Comparison of ENCODE assay signal across 26 mouse cellular contexts in the genomic region with DNA sequence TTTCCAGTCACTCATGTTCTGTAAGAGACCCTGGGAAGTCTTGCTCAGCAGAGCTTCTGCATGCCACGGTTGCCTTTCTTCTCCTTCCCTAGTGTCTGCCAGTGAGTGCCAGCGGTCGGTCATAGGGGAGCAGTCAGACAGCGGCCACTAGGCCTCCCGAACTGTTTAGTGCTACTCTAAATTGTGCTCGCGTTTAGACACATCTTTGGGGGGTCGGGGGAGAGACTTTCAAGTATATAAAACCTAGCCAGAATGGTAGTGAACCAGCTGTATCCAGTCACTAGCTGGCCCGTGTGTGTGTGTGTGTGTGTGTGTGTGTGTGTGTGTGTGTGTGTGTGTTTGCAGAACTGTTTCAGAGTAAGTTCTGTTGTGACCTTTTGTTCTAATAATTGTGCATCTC. TPM values are rescaled to one million over a fixed set of nuclear protein-coding genes. Genes with fewer than 3 reads are reported as not detected.
DNase-seq lines count a peak whose midpoint lies in the region; ATAC-seq and TF ChIP-seq lines count a peak whose summit lies in the region.
"Had no signal": no experiment of that assay in that cellular context is flagged by ENCODE, and none has a peak within 500 bp of the region (broad histone marks: within the 10 kb centered on the region; RNA-seq: fewer than 3 reads in every experiment).

No protein-coding gene starts in this region.

- no peak for TF ChIP-seq POLR2A in lung, adult 2 months (IDR thresholded peaks at IDR 0.05; ENCODE audit: borderline replicate concordance, extremely low read depth, low read depth, low read length)

- no peak for TF ChIP-seq EP300 in liver, postnatal 0 days (IDR thresholded peaks at IDR 0.05; ENCODE audit: low read depth)

- H3K4me2 ChIP-seq in liver, postnatal 0 days (ENCODE audit: low read depth, low read length), result no peak overlapping the region
- no peak overlapping the region for H3K4me2 ChIP-seq in liver, embryonic 11.5 days
- no peak overlapping the region for H3K4me2 ChIP-seq in lung, embryonic 16.5 days (ENCODE audit: low read depth, low read length)
- H3K4me2 ChIP-seq: forebrain, embryonic 13.5 days; heart, embryonic 13.5 days had no signal

- ATAC-seq in liver, postnatal 0 days, result 0 out of 2 replicates have a peak, but pooled peaks have one; percentile 22
- ATAC-seq in liver, embryonic 11.5 days (replicated peaks; ENCODE audit: low FRiP score), result no peak
- peak; percentile 81 for ATAC-seq in lung, embryonic 16.5 days (ENCODE audit: low read depth)
- ATAC-seq: CD4-positive, CD25-positive, alpha-beta regulatory T cell, adult 4 months; forebrain, embryonic 13.5 days; forebrain, embryonic 16.5 days had no signal

- H3K27ac ChIP-seq in liver, postnatal 0 days (ENCODE audit: low read depth), result no peak overlapping the region
- H3K27ac ChIP-seq in liver, embryonic 11.5 days (ENCODE audit: low read depth, low read length), result no peak overlapping the region
- peak overlapping the region; percentile 43; the same call in 1 of the 2 replicates for H3K27ac ChIP-seq in lung, embryonic 16.5 days (ENCODE audit: low read length)
- no peak overlapping the region for H3K27ac ChIP-seq in embryonic facial prominence, embryonic 10.5 days (replicated peaks)
- H3K27ac ChIP-seq: forebrain, embryonic 10.5 days; forebrain, embryonic 13.5 days; heart, adult 2 months; heart, embryonic 10.5 days; heart, embryonic 13.5 days had no signal

- H3K27me3 ChIP-seq in liver, postnatal 0 days (ENCODE audit: insufficient read depth, low read length), result no peaks in the 10 kb centered on the region
- H3K27me3 ChIP-seq in liver, embryonic 11.5 days (replicated peaks; ENCODE audit: control insufficient read depth, insufficient read depth, low read length), result no peaks in the 10 kb centered on the region
- H3K27me3 ChIP-seq in lung, embryonic 16.5 days (ENCODE audit: control insufficient read depth, insufficient read depth, low read depth, low read length), result no peaks in the 10 kb centered on the region
- no peaks in the 10 kb centered on the region for H3K27me3 ChIP-seq in embryonic facial prominence, embryonic 10.5 days (replicated peaks; ENCODE audit: low read depth, poor library complexity, severe bottlenecking)
- H3K27me3 ChIP-seq: forebrain, embryonic 13.5 days; heart, embryonic 13.5 days had no signal

- no peak overlapping the region for H3K9ac ChIP-seq in liver, postnatal 0 days (replicated peaks)
- H3K9ac ChIP-seq in liver, embryonic 11.5 days (ENCODE audit: low read depth, low read length), result no peak overlapping the region
- H3K9ac ChIP-seq in lung, embryonic 16.5 days (ENCODE audit: low read length), result no peak overlapping the region
- H3K9ac ChIP-seq: forebrain, embryonic 13.5 days; heart, embryonic 13.5 days had no signal

- H3K9me3 ChIP-seq in liver, postnatal 0 days (ENCODE audit: low read length), result no peaks in the 10 kb centered on the region
- no peaks in the 10 kb centered on the region for H3K9me3 ChIP-seq in liver, embryonic 11.5 days (ENCODE audit: control insufficient read depth, low read length)
- H3K9me3 ChIP-seq in lung, embryonic 16.5 days (ENCODE audit: control insufficient read depth, low read length), result no peaks in the 10 kb centered on the region
- H3K9me3 ChIP-seq in embryonic facial prominence, embryonic 10.5 days, result no peaks in the 10 kb centered on the region
- H3K9me3 ChIP-seq: forebrain, embryonic 10.5 days; forebrain, embryonic 13.5 days; heart, embryonic 10.5 days; heart, embryonic 13.5 days had no signal

- WGBS in liver, postnatal 0 days (ENCODE audit: insufficient replicate concordance), result 77% methylated on average over 9 of the region's 9 CpGs
- 73% methylated on average over 9 of the region's 9 CpGs for whole genome bisulfite sequencing in liver, embryonic 11.5 days
- 44% methylated on average over 9 of the region's 9 CpGs for WGBS in lung, embryonic 16.5 days
- 50% methylated on average over 9 of the region's 9 CpGs for WGBS in lung, adult 2 months
- 81% methylated on average over 9 of the region's 9 CpGs for WGBS in embryonic facial prominence, embryonic 10.5 days

- peaks cover 15% of the 10 kb centered on the region for H3K36me3 ChIP-seq in liver, postnatal 0 days (replicated peaks; ENCODE audit: insufficient read depth, low read length)
- H3K36me3 ChIP-seq in liver, embryonic 11.5 days (ENCODE audit: control insufficient read depth, insufficient read depth, low read length), result peaks cover 3% of the 10 kb centered on the region; the same call in 1 of the 2 replicates
- no peaks in the 10 kb centered on the region; the same call in 1 of the 2 replicates for H3K36me3 ChIP-seq in lung, embryonic 16.5 days (ENCODE audit: control insufficient read depth, insufficient read depth, low read length)
- H3K36me3 ChIP-seq in embryonic facial prominence, embryonic 10.5 days (replicated peaks), result peaks cover 27% of the 10 kb centered on the region

- peaks cover 15% of the 10 kb centered on the region for H3K4me1 ChIP-seq in liver, postnatal 0 days (ENCODE audit: insufficient read depth)
- peaks cover 10% of the 10 kb centered on the region for H3K4me1 ChIP-seq in liver, embryonic 11.5 days (replicated peaks; ENCODE audit: control insufficient read depth, insufficient read depth, low read length)
- H3K4me1 ChIP-seq in lung, embryonic 16.5 days (replicated peaks; ENCODE audit: control insufficient read depth, insufficient read depth, low read length), result peaks cover 10% of the 10 kb centered on the region; the same call in 1 of the 2 replicates
- H3K4me1 ChIP-seq in lung, adult 2 months (ENCODE audit: control insufficient read depth, insufficient read depth, low read length), result peaks cover 7% of the 10 kb centered on the region
- H3K4me1 ChIP-seq in embryonic facial prominence, embryonic 10.5 days, result peaks cover 24% of the 10 kb centered on the region

- no peak for TF ChIP-seq CTCF in liver, postnatal 0 days (IDR thresholded peaks at IDR 0.05; ENCODE audit: low read depth)
- no peak for TF ChIP-seq CTCF in lung, adult 2 months (IDR thresholded peaks at IDR 0.05; ENCODE audit: insufficient read depth, low read length)

- no peak for DNase-seq in liver, postnatal 0 days
- no peak for DNase-seq in liver, embryonic 11.5 days (ENCODE audit: low spot score)
- DNase-seq in lung, adult 2 months, result no peak
- peak; percentile 61 for DNase-seq in lung, postnatal 10 days
- DNase-seq in lung, postnatal 36 days, result peak; percentile 57
- DNase-seq in embryonic facial prominence, embryonic 10.5 days (ENCODE audit: low spot score), result no peak
- no peak for DNase-seq in right cerebral cortex, adult 2 months (ENCODE audit: low spot score in 2 of 2)
- DNase-seq: adrenal gland, adult 2 months; adrenal gland, postnatal 25 days; cerebellum, adult 11-12 months; cerebellum, adult 8-10 months; cerebellum, postnatal 10 days; cerebellum, postnatal 36 days; embryo, embryonic 11 days; gastrocnemius, postnatal 10 days; gastrocnemius, postnatal 36 days; heart, adult 2 months; heart, postnatal 14 days; heart, postnatal 4 days had no signal

- H3K4me3 ChIP-seq in liver, postnatal 0 days (ENCODE audit: low read depth, low read length), result no peak overlapping the region
- no peak overlapping the region for H3K4me3 ChIP-seq in liver, embryonic 11.5 days (ENCODE audit: low read depth, low read length)
- H3K4me3 ChIP-seq in lung, embryonic 16.5 days (ENCODE audit: low read length), result no peak overlapping the region
- H3K4me3 ChIP-seq in lung, adult 2 months (replicated peaks; ENCODE audit: extremely low read depth, low read depth, low read length), result no peak overlapping the region
- no peak overlapping the region for H3K4me3 ChIP-seq in embryonic facial prominence, embryonic 10.5 days
- H3K4me3 ChIP-seq: forebrain, embryonic 10.5 days; forebrain, embryonic 13.5 days; heart, adult 2 months; heart, embryonic 10.5 days; heart, embryonic 13.5 days had no signal

RNA-seq across cellular contexts. Expression of gene Ipmk, which starts 6.3 kb away (rescaled TPM):
- polyA plus RNA-seq in liver, postnatal 0 days (2015; fragmentation: Nextera tagmentation; extraction: Ambion mirVana), result 9.4 and 10.9 TPM in 2 replicates
- 18.2 and 21.0 TPM in 2 replicates for polyA plus RNA-seq in liver, embryonic 11.5 days (2014; fragmentation: Nextera tagmentation; extraction: Ambion mirVana)
- polyA plus RNA-seq in lung, embryonic 16.5 days (2015; fragmentation: Nextera tagmentation; extraction: Ambion mirVana), result 12.6 and 14.0 TPM in 2 replicates
- 12.2 and 12.4 TPM in 2 replicates for polyA plus RNA-seq in lung, adult 2 months (2012; rRNA removed)
- 16.9 and 19.3 TPM in 2 replicates for polyA plus RNA-seq in embryonic facial prominence, embryonic 10.5 days (2016; fragmentation: Nextera tagmentation; extraction: Ambion mirVana)

RNA-seq across cellular contexts. Expression of gene Cisd1, which starts 9.1 kb away (rescaled TPM):
- 261 and 297 TPM in 2 replicates for polyA plus RNA-seq in liver, postnatal 0 days (2015; fragmentation: Nextera tagmentation; extraction: Ambion mirVana)
- polyA plus RNA-seq in liver, embryonic 11.5 days (2014; fragmentation: Nextera tagmentation; extraction: Ambion mirVana), result 129 TPM in 2 replicates
- polyA plus RNA-seq in lung, embryonic 16.5 days (2015; fragmentation: Nextera tagmentation; extraction: Ambion mirVana), result 82.1 and 88.9 TPM in 2 replicates
- polyA plus RNA-seq in lung, adult 2 months (2012; rRNA removed), result 35.7 and 40.6 TPM in 2 replicates
- polyA plus RNA-seq in embryonic facial prominence, embryonic 10.5 days (2016; fragmentation: Nextera tagmentation; extraction: Ambion mirVana), result 115 and 130 TPM in 2 replicates

Comparison
In these comparisons a context has a peak if more than half of its experiments do, and no peak if none do; other contexts are left out.
1. DNase-seq: peak in lung, postnatal 10 days (single experiment) and lung, postnatal 36 days (single experiment); none in liver, postnatal 0 days (single experiment), liver, embryonic 11.5 days (single experiment), lung, adult 2 months (single experiment), embryonic facial prominence, embryonic 10.5 days (single experiment) and right cerebral cortex, adult 2 months (0 of 2).